ENCODE assay signal across 24 mouse cellular contexts in genomic region chr6:101609015-101609414, GRCm38 (mm10).
"Had no signal": no experiment of that assay in that cellular context is flagged by ENCODE, and none has a peak within 500 bp of the region (broad histone marks: within the 10 kb centered on the region; RNA-seq: fewer than 3 reads in every experiment).

No protein-coding gene starts in this region.

- H3K4me3 ChIP-seq: gastrocnemius, adult 2 months; heart, adult 2 months; heart, embryonic 13.5 days; heart, embryonic 15.5 days; hindbrain, embryonic 10.5 days; hindbrain, embryonic 12.5 days; intestine, embryonic 15.5 days; limb, embryonic 10.5 days; limb, embryonic 12.5 days; liver, embryonic 13.5 days; liver, embryonic 15.5 days had no signal

- DNase-seq: gastrocnemius, adult 2 months; gastrocnemius, postnatal 10 days; gastrocnemius, postnatal 25 days; heart, adult 2 months; heart, postnatal 4 days; kidney, adult 18-20 months; kidney, adult 8-10 months; kidney, postnatal 10 days; kidney, postnatal 25 days; kidney, postnatal 4 days; liver; liver, embryonic 13.5 days had no signal

- ATAC-seq: hindbrain, embryonic 16.5 days; inflammation-experienced regulatory T-cells, adult 6 months; intestine, embryonic 15.5 days; intestine, postnatal 0 days had no signal

- H3K27ac ChIP-seq: gastrocnemius, adult 2 months; heart, adult 2 months; heart, embryonic 13.5 days; heart, embryonic 15.5 days; hindbrain, embryonic 10.5 days; hindbrain, embryonic 12.5 days; hindbrain, embryonic 14.5 days; intestine, embryonic 15.5 days; limb, embryonic 10.5 days; limb, embryonic 12.5 days; liver, embryonic 13.5 days; liver, embryonic 15.5 days had no signal
